Mouse (Mus musculus) G1E (cell line): ENCODE measurements around the gene Ift122. TPM values are rescaled to one million over a fixed set of nuclear protein-coding genes. Genes with fewer than 3 reads are reported as not detected.

Experiments used
- ATAC-seq: 2 replicates; pipeline ENCODE4 v1.8.0; 2016; ENCODE audit warnings: mild to moderate bottlenecking; ENCODE audit not compliant: insufficient number of reproducible peaks, poor library complexity, low FRiP score, severe bottlenecking; ENCODE audit errors: extremely low read depth
- DNase-seq: peaks from one replicate; pipeline ENCODE4 v3.0.0; 2012; ENCODE audit warnings: low spot score
- H3K27me3 ChIP-seq: 2 replicates; pipeline ENCODE4 v1.6.1; 2012; ENCODE audit warnings: mild to moderate bottlenecking, low read length, inconsistent platforms; ENCODE audit not compliant: insufficient read depth
- H3K36me3 ChIP-seq: replicated peaks from 2 replicates; pipeline ENCODE3; 2012; ENCODE audit warnings: mild to moderate bottlenecking, inconsistent platforms
- H3K4me1 ChIP-seq: 2 replicates; pipeline ENCODE4 v1.6.1; 2012; ENCODE audit warnings: low read depth, low read length, inconsistent platforms, mixed read lengths; ENCODE audit not compliant: insufficient read depth
- H3K4me3 ChIP-seq: 2 replicates; pipeline ENCODE4 v1.5.1; 2012; ENCODE audit warnings: low read depth, mild to moderate bottlenecking, inconsistent platforms, low read length, moderate library complexity, mixed read lengths
- H3K9me3 ChIP-seq: replicated peaks from 2 replicates; pipeline ENCODE4 v1.6.1; 2012; ENCODE audit warnings: inconsistent platforms
- CTCF ChIP-seq: IDR thresholded peaks from 2 replicates; pipeline ENCODE4 v1.5.1; 2012; ENCODE audit warnings: low read depth, low read length, inconsistent platforms, mixed read lengths
- GATA1 ChIP-seq: IDR thresholded peaks from 2 replicates; pipeline ENCODE4 v1.6.1; 2012; ENCODE audit warnings: borderline replicate concordance, low read length, inconsistent platforms, mixed read lengths
- GATA2 ChIP-seq: IDR thresholded peaks from 2 replicates; pipeline ENCODE4 v1.6.1; 2012; ENCODE audit warnings: low read depth, low read length, inconsistent platforms, borderline replicate concordance
- POLR2AphosphoS5 ChIP-seq: IDR thresholded peaks from 2 replicates; pipeline ENCODE4 v1.6.1; 2012; ENCODE audit warnings: low read depth, low read length, inconsistent platforms; ENCODE audit not compliant: insufficient replicate concordance
- TAL1 ChIP-seq: conservative IDR thresholded peaks from 2 replicates; pipeline ENCODE4 v1.6.1; 2012; ENCODE audit warnings: low read depth, low read length, inconsistent platforms, mixed read lengths
- polyA plus RNA-seq: library from polyadenylated mRNA; stranded (reverse); fragments of >175 nt; gene quantifications from 2 replicates; pipeline ENCODE4 v1.2.3, GENCODE M21; 2012
- total RNA-seq, 2 experiments: library from RNA; stranded (forward) in 1 of 2; stranded (reverse) in 1 of 2; fragments of 200-1000 nt in 1 of 2; fragments of >200 nt in 1 of 2; fragmentation: Nextera tagmentation in 1 of 2; gene quantifications; 2 replicates each; pipeline ENCODE4 v1.2.3; 2014 to 2017

Ift122 gene
- total and polyA plus RNA-seq, 3 experiments, result 0.65 to 5.3 (median 4.7) TPM

- ATAC-seq (no peak), DNase-seq (no peak)
- Histone ChIP-seq H3K4me1 (no peaks in the 10 kb centered on the region; the same call in 1 of the 2 replicates), H3K27me3 (no peaks in the 10 kb centered on the region), H3K9me3 (no peaks in the 10 kb centered on the region), H3K4me3 (no peak overlapping the region), H3K36me3 (no peaks in the 10 kb centered on the region)
- TF ChIP-seq GATA1 (no peak), POLR2AphosphoS5 (no peak), TAL1 (no peak), GATA2 (no peak), CTCF (no peak)
Observed at GRCm38 (mm10) chr6:115897926-115898520, 44.8 kb downstream of the Ift122 start.

GRCm38 (mm10) chr6:115901062-115901461 is 47.8 kb downstream of the Ift122 start:
- TF ChIP-seq TAL1 (no peak), CTCF (no peak), GATA1 (no peak), POLR2AphosphoS5 (no peak), GATA2 (no peak)
- no peak overlapping the region for H3K4me3 ChIP-seq
- H3K27me3 ChIP-seq, result no peaks in the 10 kb centered on the region
- peak; percentile 14 for DNase-seq
- H3K4me1 ChIP-seq, result no peaks in the 10 kb centered on the region; the same call in 1 of the 2 replicates
- no peaks in the 10 kb centered on the region for H3K9me3 ChIP-seq
- ATAC-seq, result peak; percentile 54
- H3K36me3 ChIP-seq, result no peaks in the 10 kb centered on the region

GRCm38 (mm10) chr6:115901489-115901931 is 48.2 kb downstream of the Ift122 start:
- no peak overlapping the region for H3K4me3 ChIP-seq
- no peaks in the 10 kb centered on the region for H3K9me3 ChIP-seq
- H3K36me3 ChIP-seq, result no peaks in the 10 kb centered on the region
- H3K27me3 ChIP-seq, result no peaks in the 10 kb centered on the region
- ATAC-seq, result no peak
- no peaks in the 10 kb centered on the region; the same call in 1 of the 2 replicates for H3K4me1 ChIP-seq
- TF ChIP-seq GATA2 (no peak), POLR2AphosphoS5 (no peak), TAL1 (no peak), CTCF (no peak), GATA1 (no peak)
- no peak for DNase-seq

GRCm38 (mm10) chr6:115902545-115902944 is 49.3 kb downstream of the Ift122 start:
- H3K4me3 ChIP-seq, result no peak overlapping the region
- no peaks in the 10 kb centered on the region for H3K27me3 ChIP-seq
- no peak for TF ChIP-seq GATA1
- no peak for TF ChIP-seq TAL1
- no peak for TF ChIP-seq CTCF
- TF ChIP-seq GATA2, result no peak
- TF ChIP-seq POLR2AphosphoS5, result no peak
- H3K36me3 ChIP-seq, result no peaks in the 10 kb centered on the region
- DNase-seq (no peak), ATAC-seq (no peak)
- H3K4me1 ChIP-seq, result no peaks in the 10 kb centered on the region
- no peaks in the 10 kb centered on the region for H3K9me3 ChIP-seq

GRCm38 (mm10) chr6:115905568-115905967 is 52.3 kb downstream of the Ift122 start:
- TF ChIP-seq POLR2AphosphoS5, result no peak
- no peak for TF ChIP-seq TAL1
- TF ChIP-seq GATA1, result no peak
- TF ChIP-seq GATA2, result no peak
- no peak for TF ChIP-seq CTCF

GRCm38 (mm10) chr6:115906455-115906854 is 53.2 kb downstream of the Ift122 start:
- H3K9me3 ChIP-seq, result no peaks in the 10 kb centered on the region
- H3K4me1 ChIP-seq, result no peaks in the 10 kb centered on the region
- H3K27me3 ChIP-seq, result peaks cover 4% of the 10 kb centered on the region; the same call in 1 of the 2 replicates
- no peak for TF ChIP-seq TAL1
- no peak for TF ChIP-seq GATA1
- TF ChIP-seq POLR2AphosphoS5, result no peak
- no peak for TF ChIP-seq GATA2
- no peak for TF ChIP-seq CTCF
- no peak for DNase-seq
- ATAC-seq, result no peak
- no peaks in the 10 kb centered on the region for H3K36me3 ChIP-seq
- no peak overlapping the region for H3K4me3 ChIP-seq

More at GRCm38 (mm10) chr6:115905568-115905967, 52.3 kb downstream of the Ift122 start:
- no peaks in the 10 kb centered on the region for H3K9me3 ChIP-seq
- no peaks in the 10 kb centered on the region for H3K4me1 ChIP-seq
- no peaks in the 10 kb centered on the region for H3K36me3 ChIP-seq
- no peak overlapping the region for H3K4me3 ChIP-seq
- ATAC-seq (no peak), DNase-seq (no peak)
- H3K27me3 ChIP-seq, result peaks cover 4% of the 10 kb centered on the region; the same call in 1 of the 2 replicates

GRCm38 (mm10) chr6:115906871-115907270 is 53.6 kb downstream of the Ift122 start:
- no peak for TF ChIP-seq POLR2AphosphoS5
- TF ChIP-seq GATA2, result no peak
- no peak for TF ChIP-seq CTCF
- no peak for TF ChIP-seq GATA1
- TF ChIP-seq TAL1, result no peak
- DNase-seq (no peak), ATAC-seq (no peak)
- Histone ChIP-seq H3K36me3 (no peaks in the 10 kb centered on the region), H3K27me3 (peaks cover 4% of the 10 kb centered on the region; the same call in 1 of the 2 replicates), H3K4me1 (no peaks in the 10 kb centered on the region), H3K4me3 (no peak overlapping the region), H3K9me3 (no peaks in the 10 kb centered on the region)
